Mouse (Mus musculus) liver, adult 2 months (tissue): ENCODE data around the gene Usp2. TPM values are rescaled to one million over a fixed set of nuclear protein-coding genes. Genes with fewer than 3 reads are reported as not detected.

Source experiments
- DNase-seq: peaks from one replicate; pipeline ENCODE4 v3.0.0-alpha.2; 2011; ENCODE audit warnings: low read depth, low spot score; ENCODE audit errors: extremely low read depth
- H3K27ac ChIP-seq: fragments of 200-500 bp; replicated peaks from 2 replicates; pipeline ENCODE4 v1.5.1; 2012; ENCODE audit warnings: low read depth, mild to moderate bottlenecking, control low read depth, inconsistent platforms, low read length; ENCODE audit not compliant: insufficient read depth
- H3K27me3 ChIP-seq: fragments of 200-500 bp; 2 replicates; pipeline ENCODE4 v1.6.1; 2012; ENCODE audit warnings: mild to moderate bottlenecking, moderate library complexity, low read length, inconsistent platforms; ENCODE audit not compliant: control insufficient read depth, insufficient read depth
- H3K36me3 ChIP-seq: fragments of 200-500 bp; 2 replicates; pipeline ENCODE4 v1.6.1; 2012; ENCODE audit warnings: low read length, inconsistent platforms; ENCODE audit not compliant: control insufficient read depth, insufficient read depth
- H3K4me1 ChIP-seq: fragments of 200-500 bp; 2 replicates; pipeline ENCODE4 v1.6.1; 2011; ENCODE audit warnings: low read length; ENCODE audit not compliant: control insufficient read depth, insufficient read depth
- H3K4me3 ChIP-seq: fragments of 200-500 bp; 2 replicates; pipeline ENCODE4 v1.5.1; 2011; ENCODE audit warnings: low read depth, mild to moderate bottlenecking, control low read depth, low read length, moderate library complexity; ENCODE audit not compliant: insufficient read depth
- H3K79me2 ChIP-seq: fragments of 200-500 bp; 2 replicates; pipeline ENCODE4 v1.6.1; 2012; ENCODE audit warnings: inconsistent platforms, mild to moderate bottlenecking, low read length, moderate library complexity; ENCODE audit not compliant: control insufficient read depth, insufficient read depth
- H3K9ac ChIP-seq: fragments of 200-500 bp; 2 replicates; pipeline ENCODE4 v1.6.1; 2012; ENCODE audit warnings: low read depth, mild to moderate bottlenecking, control low read depth, inconsistent platforms, low read length
- CTCF ChIP-seq: fragments of 200-500 bp; IDR thresholded peaks from 2 replicates; pipeline ENCODE4 v1.5.1; 2011; ENCODE audit warnings: low read depth, low read length, control low read depth
- POLR2A ChIP-seq: fragments of 200-500 bp; IDR thresholded peaks from 2 replicates; pipeline ENCODE4 v1.6.1; 2011; ENCODE audit warnings: low read length, control low read depth; ENCODE audit not compliant: insufficient read depth; ENCODE audit errors: extremely low read depth
- WGBS: fragments of 180-500 bp; shearing (Covaris S2); methylation state at CpG from one replicate; pipeline ENCODE4 v1.1.7; 2018; 5-methylcytosine and 5-hydroxymethylcytosine counted together
- polyA plus RNA-seq: library from polyadenylated mRNA; depleted of rRNA; stranded (reverse); fragments of >200 nt; gene quantifications from 2 replicates; pipeline ENCODE4 v1.2.3, GENCODE M21; 2012
- total RNA-seq: library from RNA; depleted of rRNA; stranded (reverse); fragments of >200 nt; gene quantifications from 2 replicates; pipeline ENCODE4 v1.2.3, GENCODE M21; 2014

Usp2 gene
- total and polyA plus RNA-seq, 2 experiments = 3.1 to 13.6 TPM

GRCm38 (mm10) chr9:44029580-44030236, 37.1 kb upstream of the Usp2 start:
- H3K27me3 ChIP-seq = no peaks in the 10 kb centered on the region
- DNase-seq = no peak
- 58% methylated on average over 5 of the region's 5 CpGs for WGBS
- H3K27ac ChIP-seq = no peak overlapping the region
- H3K4me1 ChIP-seq = no peaks in the 10 kb centered on the region
- TF ChIP-seq POLR2A (no peak), CTCF (no peak)
- H3K9ac ChIP-seq = no peak overlapping the region
- H3K4me3 ChIP-seq = no peak overlapping the region
- no peaks in the 10 kb centered on the region for H3K36me3 ChIP-seq
- H3K79me2 ChIP-seq = no peaks in the 10 kb centered on the region

GRCm38 (mm10) chr9:44030646-44031045, 36.2 kb upstream of the Usp2 start:
- no peaks in the 10 kb centered on the region for H3K36me3 ChIP-seq
- H3K9ac ChIP-seq = no peak overlapping the region
- no peaks in the 10 kb centered on the region for H3K79me2 ChIP-seq
- peaks cover 3% of the 10 kb centered on the region; the same call in 1 of the 2 replicates for H3K27me3 ChIP-seq
- TF ChIP-seq CTCF (no peak), POLR2A (no peak)
- H3K4me3 ChIP-seq = no peak overlapping the region
- no peaks in the 10 kb centered on the region for H3K4me1 ChIP-seq
- DNase-seq = no peak
- 92% methylated on average over 4 of the region's 4 CpGs for WGBS
- no peak overlapping the region for H3K27ac ChIP-seq

- Histone ChIP-seq H3K4me3 (no peak overlapping the region), H3K36me3 (no peaks in the 10 kb centered on the region), H3K79me2 (no peaks in the 10 kb centered on the region), H3K9ac (no peak overlapping the region), H3K27me3 (peaks cover 3% of the 10 kb centered on the region; the same call in 1 of the 2 replicates), H3K4me1 (no peaks in the 10 kb centered on the region), H3K27ac (no peak overlapping the region)
- 83% methylated on average over 5 of the region's 5 CpGs for WGBS
- TF ChIP-seq CTCF = no peak
- DNase-seq = no peak
Measured at GRCm38 (mm10) chr9:44031079-44031478, 35.7 kb upstream of the Usp2 start.

- H3K27ac ChIP-seq = no peak overlapping the region
- H3K27me3 ChIP-seq = peaks cover 3% of the 10 kb centered on the region; the same call in 1 of the 2 replicates
- H3K36me3 ChIP-seq = no peaks in the 10 kb centered on the region
- H3K9ac ChIP-seq = no peak overlapping the region
- H3K4me3 ChIP-seq = no peak overlapping the region
- no peaks in the 10 kb centered on the region for H3K4me1 ChIP-seq
- TF ChIP-seq POLR2A (no peak), CTCF (no peak)
- WGBS = 74% methylated on average over 4 of the region's 4 CpGs
- DNase-seq = no peak
- no peaks in the 10 kb centered on the region for H3K79me2 ChIP-seq
Measured at GRCm38 (mm10) chr9:44031946-44032345, 34.9 kb upstream of the Usp2 start.

GRCm38 (mm10) chr9:44033317-44033716, 33.5 kb upstream of the Usp2 start:
- no peak overlapping the region for H3K9ac ChIP-seq
- WGBS = 93% methylated on average over 5 of the region's 5 CpGs
- no peak for TF ChIP-seq CTCF

GRCm38 (mm10) chr9:44033957-44034727, 32.7 kb upstream of the Usp2 start:
- Histone ChIP-seq H3K4me1 (no peaks in the 10 kb centered on the region), H3K27ac (no peak overlapping the region), H3K27me3 (peaks cover 3% of the 10 kb centered on the region; the same call in 1 of the 2 replicates), H3K79me2 (no peaks in the 10 kb centered on the region), H3K4me3 (no peak overlapping the region), H3K36me3 (no peaks in the 10 kb centered on the region), H3K9ac (no peak overlapping the region)
- TF ChIP-seq POLR2A = no peak
- TF ChIP-seq CTCF = no peak
- 64% methylated on average over 13 of the region's 13 CpGs for WGBS
- no peak for DNase-seq

More at GRCm38 (mm10) chr9:44033317-44033716, 33.5 kb upstream of the Usp2 start:
- H3K36me3 ChIP-seq = no peaks in the 10 kb centered on the region
- H3K4me1 ChIP-seq = no peaks in the 10 kb centered on the region
- H3K79me2 ChIP-seq = no peaks in the 10 kb centered on the region
- H3K4me3 ChIP-seq = no peak overlapping the region
- H3K27ac ChIP-seq = no peak overlapping the region
- no peak for DNase-seq
- peaks cover 3% of the 10 kb centered on the region; the same call in 1 of the 2 replicates for H3K27me3 ChIP-seq
